Mouse (Mus musculus) retina, postnatal 1 day (tissue): Measurements from ENCODE around the gene Ptprt.
"Not testable (repeated sequence)": the region's sequence is repeated elsewhere in the genome, so short reads cannot be mapped to it uniquely, and the experiment has no call there.

Source experiments
- DNase-seq: peaks from one replicate; pipeline ENCODE4 v3.0.0-alpha.2; 2012

Ptprt gene

DNA sequence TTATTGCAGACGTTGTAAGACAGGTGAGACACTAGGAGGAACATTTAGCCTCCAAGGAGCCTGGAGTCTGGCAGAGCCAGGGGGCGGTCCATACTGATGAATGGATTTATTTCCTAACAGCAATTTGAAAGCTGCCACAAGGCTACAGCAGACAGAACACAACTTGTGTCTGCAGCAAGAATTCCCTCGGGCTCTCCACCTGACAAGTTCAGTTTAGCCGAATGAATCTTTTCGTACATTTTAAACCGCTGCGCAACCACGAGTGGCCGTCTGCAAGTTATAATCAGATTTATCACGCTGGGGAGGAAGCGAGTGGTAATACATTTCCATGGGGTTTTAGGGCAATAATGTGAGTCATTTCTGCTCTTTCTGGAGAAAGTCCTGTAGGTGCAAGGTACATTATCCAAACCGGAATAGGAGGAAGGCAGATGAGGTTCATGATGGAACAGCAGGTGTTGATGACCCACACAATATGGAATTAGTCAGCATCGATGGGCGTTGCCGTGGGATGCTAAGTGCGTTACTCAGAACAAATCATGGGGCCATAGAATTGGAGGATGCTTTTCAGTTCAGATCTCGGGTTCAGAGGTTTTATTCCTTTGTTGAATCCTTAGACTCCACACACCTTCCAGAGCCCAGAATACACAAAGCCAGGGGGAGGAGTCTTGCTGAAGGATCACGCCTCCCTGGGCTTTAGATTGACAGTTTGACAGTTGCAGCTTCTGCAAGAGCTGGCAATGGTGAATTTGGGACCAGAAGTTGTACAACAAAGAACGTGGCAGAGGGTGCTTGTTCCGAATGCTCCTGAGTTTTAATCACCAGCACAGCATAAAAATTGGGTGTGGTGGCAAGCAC is 478.1 kb downstream of the Ptprt start:
- peak; percentile 13 for DNase-seq

GRCm38 (mm10) chr2:162181826-162182225 is 479.1 kb downstream of the Ptprt start:
- no peak for DNase-seq

GRCm38 (mm10) chr2:162172529-162172928 is 488.4 kb downstream of the Ptprt start:
- no peak for DNase-seq

GRCm38 (mm10) chr2:162141845-162142411 is 519.0 kb downstream of the Ptprt start:
- no peak for DNase-seq

DNA sequence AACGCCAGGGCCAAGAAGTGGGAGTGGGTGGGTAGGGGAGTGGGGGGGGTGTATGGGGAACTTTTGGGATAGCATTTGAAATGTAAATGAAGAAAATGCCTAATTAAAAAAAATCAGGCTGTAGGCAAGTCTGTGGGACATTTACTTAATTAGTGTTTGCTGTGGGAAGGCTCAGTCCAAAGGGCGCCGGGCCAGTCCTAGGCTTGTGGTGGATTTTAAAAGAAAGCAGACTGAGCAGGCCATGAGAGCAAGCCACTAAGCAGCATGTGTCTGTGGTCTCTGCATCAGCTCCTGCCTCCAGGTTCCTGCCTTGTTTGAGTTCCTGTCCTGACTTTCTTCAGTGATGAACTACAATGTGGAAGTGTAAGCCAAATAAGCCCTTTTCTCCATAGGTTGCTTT is 524.8 kb downstream of the Ptprt start:
- not testable (repeated sequence) for DNase-seq

GRCm38 (mm10) chr2:162131607-162132304 is 529.2 kb downstream of the Ptprt start:
- DNase-seq: peak; percentile 87

- no peak for DNase-seq
These were observed 531.1 kb downstream of the Ptprt start for GRCm38 (mm10) chr2:162129896-162130295.

DNA sequence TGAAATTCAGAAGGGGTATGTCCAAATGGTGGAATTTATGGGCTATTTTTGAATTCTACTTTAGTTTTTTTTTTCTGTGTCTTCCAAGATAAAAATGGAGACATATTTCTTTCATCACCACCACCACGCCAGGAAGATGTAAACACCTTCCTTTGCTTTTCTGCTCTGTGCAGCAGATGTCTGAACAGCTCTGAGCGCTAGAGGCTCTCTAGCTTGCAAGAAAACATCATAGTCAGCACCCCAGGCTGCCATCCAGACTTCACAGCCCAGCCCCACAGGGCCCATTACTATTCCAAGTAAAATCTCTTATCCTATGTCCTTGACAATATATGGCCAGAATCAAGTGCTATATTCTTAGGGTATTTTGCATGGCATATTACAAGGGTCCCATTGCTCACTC is 542.9 kb downstream of the Ptprt start:
- no peak for DNase-seq

DNA sequence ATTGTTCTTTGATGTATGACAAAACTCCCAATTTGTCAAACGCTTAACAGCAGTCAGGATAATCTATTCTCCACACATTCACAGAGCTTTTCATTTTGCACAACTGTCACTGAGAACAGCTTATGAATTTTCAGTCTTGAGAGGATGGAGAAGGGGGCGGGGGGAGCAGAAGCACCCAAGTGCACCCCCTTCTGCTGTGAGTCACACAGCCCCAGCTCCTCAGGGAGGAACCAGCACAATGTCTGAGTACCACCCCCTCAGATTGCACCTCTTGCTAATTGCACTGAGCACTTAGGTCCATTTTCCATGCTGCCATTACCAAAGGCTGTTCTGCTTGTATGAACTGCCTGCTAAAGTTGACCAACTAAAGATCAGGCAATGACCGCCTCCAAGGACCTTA is 578.6 kb downstream of the Ptprt start:
- DNase-seq: no peak

GRCm38 (mm10) chr2:162080717-162081398 is 580.1 kb downstream of the Ptprt start:
- DNase-seq: peak; percentile 71

- DNase-seq: peak; percentile 84
These were observed 582.2 kb downstream of the Ptprt start for GRCm38 (mm10) chr2:162078571-162079280.

DNA sequence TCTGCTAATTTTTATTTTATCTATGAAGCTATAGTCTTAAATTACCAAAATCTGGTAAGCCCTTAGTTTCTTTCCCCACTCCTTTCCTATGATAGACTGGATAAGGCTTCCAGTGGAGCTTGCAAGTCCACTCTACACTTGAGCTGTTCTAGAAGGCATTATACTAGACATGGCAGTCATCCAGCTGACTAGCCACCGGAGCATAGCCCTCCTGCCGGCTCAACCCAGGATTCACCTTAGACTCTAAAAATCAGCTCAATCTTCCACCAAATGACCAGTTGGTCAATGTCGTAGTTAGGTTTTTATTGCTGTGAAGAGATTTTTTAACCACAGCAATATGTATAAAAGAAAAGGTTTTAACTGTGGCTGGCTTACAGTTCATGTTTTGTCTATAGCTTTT is 608.1 kb downstream of the Ptprt start:
- no peak for DNase-seq

- DNase-seq: no peak
These were observed 610.7 kb downstream of the Ptprt start for GRCm38 (mm10) chr2:162050198-162050597.

GRCm38 (mm10) chr2:162035615-162036014 is 625.3 kb downstream of the Ptprt start:
- peak; percentile 65 for DNase-seq

GRCm38 (mm10) chr2:162031636-162032035 is 629.3 kb downstream of the Ptprt start:
- DNase-seq: peak; percentile 21

GRCm38 (mm10) chr2:162001016-162001415 is 659.9 kb downstream of the Ptprt start:
- DNase-seq: peak; percentile 7

DNA sequence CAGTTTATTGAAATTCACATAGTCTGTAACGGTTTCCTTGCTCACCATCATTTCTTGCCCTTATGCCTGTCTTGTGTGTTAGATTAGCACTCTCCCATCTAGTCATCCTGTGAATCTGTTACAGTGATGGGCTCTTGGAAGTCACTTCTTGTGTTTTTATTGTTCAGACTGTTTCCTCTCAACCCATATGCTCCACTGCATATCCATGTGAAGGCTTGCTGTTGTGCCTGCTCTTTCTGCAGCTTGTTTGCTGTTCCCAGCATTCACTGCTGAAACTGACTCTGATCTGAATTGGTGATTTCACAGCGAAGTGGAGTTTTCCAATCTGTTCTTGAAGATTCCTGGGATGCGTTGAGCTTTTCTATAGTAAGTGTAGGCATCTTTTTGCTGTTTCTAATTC is 678.6 kb downstream of the Ptprt start:
- no peak for DNase-seq

DNA sequence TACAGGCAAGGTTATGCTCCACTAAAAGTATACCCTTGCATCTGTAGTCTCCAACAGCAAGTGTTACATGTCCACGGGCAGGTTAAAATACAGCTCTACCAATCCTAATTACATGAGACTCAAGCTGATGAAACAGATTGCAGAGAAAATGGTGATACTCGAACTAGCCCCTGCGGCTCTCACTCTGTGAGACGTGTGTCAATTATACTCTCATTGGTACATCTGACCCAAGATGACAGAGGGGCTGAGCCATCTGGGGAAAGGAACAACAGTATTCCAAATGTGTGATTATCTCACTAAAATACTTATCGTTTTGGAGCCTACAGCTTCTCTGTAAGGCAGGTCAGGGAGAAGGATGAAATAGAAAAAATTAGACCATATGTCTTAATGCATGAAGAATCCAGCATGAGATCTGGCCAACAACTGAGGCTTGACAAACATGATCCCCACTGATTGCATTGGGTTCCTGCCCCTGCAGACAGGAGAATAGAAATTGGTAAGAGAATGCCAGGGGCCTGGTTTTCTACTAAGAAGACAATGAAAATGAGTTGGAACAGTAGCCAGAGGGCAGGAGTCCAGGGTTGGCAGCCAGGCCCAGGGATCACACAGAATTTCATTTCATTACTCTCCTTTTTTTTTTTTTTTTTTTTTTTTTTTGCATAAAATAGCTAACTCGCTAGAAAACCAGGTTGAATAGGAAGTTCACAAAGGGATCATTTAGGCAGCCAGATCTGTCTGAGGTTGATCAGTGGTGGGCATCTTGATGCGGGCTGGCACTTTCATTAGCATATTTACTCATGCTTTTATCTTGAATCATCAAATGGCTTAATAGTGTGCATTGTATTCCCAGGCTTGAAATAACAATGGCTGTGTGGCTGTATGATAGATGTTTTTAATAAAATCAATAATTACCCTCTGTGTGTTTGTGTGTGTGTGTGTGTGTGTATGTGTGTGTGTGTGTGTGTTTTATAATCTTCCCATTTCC is 699.5 kb downstream of the Ptprt start:
- DNase-seq: peak; percentile 24

DNA sequence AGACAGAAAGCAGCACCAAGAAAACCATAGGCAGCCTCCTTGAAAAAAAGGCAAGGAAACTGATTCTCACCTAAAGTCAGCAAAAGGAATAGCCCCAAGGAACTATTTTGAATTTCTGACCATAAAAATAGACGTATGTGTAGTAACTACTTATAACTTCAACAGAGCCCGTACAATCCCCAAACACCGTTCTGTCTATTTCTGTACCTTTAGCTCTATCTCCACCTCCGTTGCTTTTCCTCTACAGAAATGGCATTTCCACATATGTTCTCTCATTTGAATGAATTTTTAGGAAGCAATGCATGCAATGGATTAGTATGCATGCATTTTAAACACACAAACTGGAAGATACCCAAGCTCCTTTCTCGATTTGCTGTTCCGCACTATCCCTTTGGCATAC is 715.5 kb downstream of the Ptprt start:
- DNase-seq: no peak

GRCm38 (mm10) chr2:161944689-161945088 is 716.3 kb downstream of the Ptprt start:
- no peak for DNase-seq

GRCm38 (mm10) chr2:161941991-161942390 is 719.0 kb downstream of the Ptprt start:
- DNase-seq: no peak
